Mouse (Mus musculus) Patski (cell line): Measurements from ENCODE around the gene Ttll7. TPM values are rescaled to one million over a fixed set of nuclear protein-coding genes. Genes with fewer than 3 reads are reported as not detected.

Source experiments
- ATAC-seq: fragments of 100-300 bp; one replicate; pipeline ENCODE4 v1.8.0; 2021
- CTCF ChIA-PET: fragments of 350-600 bp; sonication (Branson Sonifier 250); formaldehyde crosslinking; loops from one replicate; lab custom pipeline; 2022; ENCODE audit warnings: inconsistent platforms; lab: Charles Lee
- POLR2A ChIA-PET: fragments of 350-600 bp; sonication (Branson Sonifier 250); formaldehyde crosslinking; loops from one replicate; lab custom pipeline; 2022; ENCODE audit warnings: antibody characterized with exemption, inconsistent platforms; lab: Charles Lee
- DNase-seq: peaks from one replicate; pipeline ENCODE4 v3.0.0-alpha.2; 2011; ENCODE audit warnings: low read depth, low spot score
- H3K27me3 ChIP-seq: fragments of 371-371 bp; one replicate; pipeline ENCODE4 v1.5.1; 2021
- CTCF ChIP-seq: fragments of 100-300 bp; IDR thresholded peaks from one replicate; pipeline ENCODE4 v1.5.1; 2021
- in situ Hi-C: fragments of 300-500 bp; cut with MboI; formaldehyde crosslinking; loops from 3 replicates; pipeline ENCODE4 v1.11.1; 2018; ENCODE audit warnings: low pct_unique_long_range_greater_than_20kb, mixed read lengths
- polyA plus RNA-seq: library from polyadenylated mRNA; unstranded; gene quantifications from one replicate; pipeline ENCODE4 v1.2.3, GENCODE M21; 2021

Ttll7 gene
- polyA plus RNA-seq, 1 experiment from 2014 or later, result 16.6 TPM

DNA sequence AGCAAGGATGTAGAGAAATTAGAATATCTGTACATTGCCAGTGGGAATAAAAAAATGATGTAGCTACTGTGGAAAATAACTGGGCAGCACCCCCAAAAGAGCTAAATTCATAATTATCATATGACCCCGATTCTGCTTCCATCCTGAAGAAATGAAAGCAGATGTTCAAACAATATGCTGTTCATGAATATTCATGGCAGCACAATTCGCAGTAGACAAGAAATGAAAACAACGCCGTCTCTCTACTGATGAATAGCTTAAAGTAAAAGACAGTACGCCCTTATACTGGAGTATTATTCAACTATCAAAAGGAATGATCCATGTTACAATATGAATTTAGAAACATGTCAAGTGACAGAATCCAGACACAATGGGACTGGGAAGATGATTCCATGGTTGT is 174.1 kb downstream of the Ttll7 start:
- TF ChIP-seq CTCF, result no peak
- CTCF ChIA-PET, result interaction anchor here (0.8 to 2.4 kb wide), 2 partner anchors 10 to 14 kb away, joined by 3 to 7 read pairs; no protein-coding TSS in a partner anchor

DNA sequence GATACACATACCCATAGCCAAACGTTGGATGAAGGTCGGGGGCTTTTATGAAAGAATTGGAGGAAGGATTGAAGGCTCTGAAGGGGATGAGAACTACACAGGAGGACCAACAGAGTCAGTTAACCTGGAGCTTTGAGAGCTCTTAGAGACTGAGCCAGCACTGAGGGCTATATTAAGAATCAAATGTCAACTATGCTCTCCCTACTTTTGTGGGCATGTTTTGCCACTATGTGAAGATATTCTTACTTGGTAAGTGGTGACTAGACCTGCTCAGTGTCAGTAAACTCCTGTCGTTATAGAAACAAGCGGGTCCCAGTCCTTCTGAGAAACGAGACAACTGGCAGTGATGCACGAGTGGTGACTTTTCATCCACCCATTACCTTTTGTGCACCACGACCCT is 176.2 kb downstream of the Ttll7 start:
- POLR2A ChIA-PET, result no interaction called here
- no peak for ATAC-seq
- DNase-seq, result no peak
- in situ Hi-C loops, result no loop called here
- H3K27me3 ChIP-seq, result no peaks in the 10 kb centered on the region
- CTCF ChIA-PET, result interaction anchor here (1.7 kb wide), 1 partner anchor 17 kb away, joined by 4 read pairs; no protein-coding TSS in a partner anchor
- TF ChIP-seq CTCF, result no peak

More for the DNA sequence above, 174.1 kb downstream of the Ttll7 start:
- no peaks in the 10 kb centered on the region for H3K27me3 ChIP-seq
- POLR2A ChIA-PET, result no interaction called here
- no peak for DNase-seq
- no peak for ATAC-seq
- in situ Hi-C loops, result no loop called here

GRCm38 (mm10) chr3:147029718-147030117 is 177.6 kb downstream of the Ttll7 start:
- DNase-seq (no peak), ATAC-seq (peak; percentile 12)
- POLR2A ChIA-PET, result no interaction called here
- in situ Hi-C loops, result no loop called here
- CTCF ChIA-PET, result interaction anchor here (1.2 kb wide), 1 partner anchor 16 kb away, joined by 3 read pairs; no protein-coding TSS in a partner anchor
- TF ChIP-seq CTCF, result no peak
- H3K27me3 ChIP-seq, result no peaks in the 10 kb centered on the region

DNA sequence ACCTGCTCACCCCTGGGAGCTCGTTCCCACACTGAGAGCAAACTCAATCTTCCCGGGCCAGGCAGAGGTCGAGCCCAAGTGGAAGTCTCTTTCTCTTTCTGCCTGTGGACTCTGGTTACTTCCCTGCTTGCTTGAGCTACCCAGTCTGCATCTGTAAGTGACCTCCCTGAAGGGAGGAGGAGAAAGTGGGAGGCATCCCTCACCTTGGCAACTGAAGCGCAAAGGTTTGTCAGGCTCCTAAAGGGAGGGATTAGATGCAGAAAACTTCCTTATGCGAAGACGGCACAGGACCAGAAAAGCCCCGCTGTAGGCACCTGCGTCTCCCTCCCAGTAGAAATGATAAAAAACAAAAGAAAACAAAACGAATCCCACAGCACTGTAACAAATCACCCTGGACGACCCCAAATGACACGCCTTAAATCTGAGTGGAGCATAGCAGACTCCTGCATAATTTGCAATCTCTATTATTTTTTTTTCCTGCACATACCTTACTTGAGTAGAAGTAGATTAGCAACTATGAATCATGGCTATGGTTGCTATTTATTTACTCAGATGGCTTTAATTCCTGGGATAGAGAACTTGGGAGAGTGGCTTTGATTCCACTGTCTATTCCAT is 178.2 kb downstream of the Ttll7 start:
- TF ChIP-seq CTCF, result no peak
- ChIA-PET CTCF (interaction anchor here (1.2 kb wide), 1 partner anchor 15 kb away, joined by 3 read pairs; no protein-coding TSS in a partner anchor), POLR2A (no interaction called here)
- in situ Hi-C loops, result no loop called here
- H3K27me3 ChIP-seq, result no peaks in the 10 kb centered on the region
- no peak for DNase-seq
- peak; percentile 18 for ATAC-seq

Other genes starting within 250 kb of the Ttll7 start
- gene Dnase2b, start 236.8 kb upstream of the Ttll7 start, polyA plus RNA-seq, result 0.03 TPM
- 0.44 TPM for gene 4930503B20Rik, start 201.1 kb upstream of the Ttll7 start, polyA plus RNA-seq
- not detected for gene Samd13, start 166.8 kb upstream of the Ttll7 start, polyA plus RNA-seq
- 131 TPM for gene Prkacb, start 39.4 kb upstream of the Ttll7 start, polyA plus RNA-seq